Mouse (Mus musculus): ENCODE measurements at regions not wholly inside any gene's neighbourhood (a gene's known extent, or its start where the extent isn't known, plus 50 kb on each side); places are given as distances from the start of the nearest gene placed in this dataset.
"Not testable (repeated sequence)": the region's sequence is repeated elsewhere in the genome, so short reads cannot be mapped to it uniquely, and the experiment has no call there.

- DNase-seq (ENCODE audit: low spot score): no peak
- Histone ChIP-seq H3K9ac (ENCODE audit: low read length) (no peak overlapping the region), H3K36me3 (ENCODE audit: control insufficient read depth, insufficient read depth, low read length) (no peaks in the 10 kb centered on the region), H3K27me3 (replicated peaks; ENCODE audit: control insufficient read depth, insufficient read depth, low read length) (no peaks in the 10 kb centered on the region), H3K4me1 (ENCODE audit: control insufficient read depth, insufficient read depth, low read length) (no peaks in the 10 kb centered on the region), H3K4me3 (ENCODE audit: low read depth, low read length) (no peak overlapping the region), H3K4me2 (ENCODE audit: low read length) (no peak overlapping the region), H3K27ac (ENCODE audit: low read depth, low read length) (no peak overlapping the region), H3K9me3 (replicated peaks; ENCODE audit: control insufficient read depth, low read length) (no peaks in the 10 kb centered on the region)
- no peak for ATAC-seq
- 68% methylated on average over 1 of the region's 1 CpGs for WGBS
These were observed 263.4 kb upstream of the Tgfbr2 start for GRCm38 (mm10) chr9:116438580-116438979.

DNA sequence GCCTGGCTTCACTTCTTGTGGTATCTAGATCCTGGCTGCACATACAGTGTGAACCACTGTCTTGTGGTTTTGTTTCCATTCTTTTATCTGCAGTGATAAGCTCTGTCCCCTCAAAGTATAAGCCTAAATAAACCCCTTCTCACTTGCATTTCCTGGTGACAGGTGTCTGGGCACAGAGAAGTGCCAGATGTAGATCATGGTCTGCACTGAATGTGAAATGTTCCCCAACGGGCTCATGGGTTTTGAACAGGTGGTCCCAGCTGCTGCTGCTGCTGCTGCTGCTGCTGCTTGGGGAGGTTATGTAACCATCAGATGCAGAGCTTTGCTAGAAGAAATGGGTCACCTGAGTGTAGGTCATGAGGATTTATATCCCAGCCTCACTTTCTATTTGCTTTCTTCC lies 259.3 kb upstream of the Tgfbr2 start:
- Histone ChIP-seq H3K27ac (ENCODE audit: low read depth, low read length) (no peak overlapping the region), H3K36me3 (ENCODE audit: control insufficient read depth, insufficient read depth, low read length) (no peaks in the 10 kb centered on the region), H3K4me3 (ENCODE audit: low read depth, low read length) (no peak overlapping the region), H3K9ac (ENCODE audit: low read length) (no peak overlapping the region), H3K9me3 (replicated peaks; ENCODE audit: control insufficient read depth, low read length) (peaks cover 4% of the 10 kb centered on the region; the same call in 1 of the 2 replicates), H3K4me2 (ENCODE audit: low read length) (no peak overlapping the region), H3K27me3 (replicated peaks; ENCODE audit: control insufficient read depth, insufficient read depth, low read length) (no peaks in the 10 kb centered on the region), H3K4me1 (ENCODE audit: control insufficient read depth, insufficient read depth, low read length) (no peaks in the 10 kb centered on the region)
- ATAC-seq (no peak), DNase-seq (ENCODE audit: low spot score) (no peak)
- WGBS: 90% methylated on average over 1 of the region's 1 CpGs

DNA sequence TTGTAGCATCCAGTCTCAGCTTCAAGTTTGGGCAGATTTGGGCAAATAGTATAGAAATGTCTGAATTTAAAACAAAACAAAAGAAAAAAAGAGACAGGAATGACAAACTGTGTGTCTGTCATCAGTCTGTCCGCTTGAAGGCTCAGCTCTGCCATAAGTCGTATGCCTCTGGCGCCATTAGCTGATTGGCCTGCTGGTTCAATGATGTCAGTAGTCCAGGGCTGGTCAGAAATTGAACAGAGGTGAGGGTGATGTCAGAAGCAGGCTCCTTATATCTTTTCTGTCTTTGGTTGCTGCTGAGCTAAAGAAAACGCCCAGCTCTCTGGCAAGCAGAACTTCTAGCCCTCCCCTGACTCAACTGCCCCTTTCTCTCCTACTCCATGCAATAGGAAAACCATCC lies 253.9 kb upstream of the Tgfbr2 start:
- H3K4me3 ChIP-seq (ENCODE audit: low read depth, low read length): no peak overlapping the region
- H3K9ac ChIP-seq (ENCODE audit: low read length): no peak overlapping the region
- H3K36me3 ChIP-seq (ENCODE audit: control insufficient read depth, insufficient read depth, low read length): no peaks in the 10 kb centered on the region
- WGBS: 86% methylated on average over 4 of the region's 4 CpGs
- no peaks in the 10 kb centered on the region for H3K4me1 ChIP-seq (ENCODE audit: control insufficient read depth, insufficient read depth, low read length)
- H3K9me3 ChIP-seq (replicated peaks; ENCODE audit: control insufficient read depth, low read length): peaks cover 4% of the 10 kb centered on the region; the same call in 1 of the 2 replicates
- DNase-seq (ENCODE audit: low spot score): no peak
- no peak for ATAC-seq
- no peak overlapping the region for H3K4me2 ChIP-seq (ENCODE audit: low read length)
- no peak overlapping the region for H3K27ac ChIP-seq (ENCODE audit: low read depth, low read length)
- H3K27me3 ChIP-seq (replicated peaks; ENCODE audit: control insufficient read depth, insufficient read depth, low read length): no peaks in the 10 kb centered on the region

GRCm38 (mm10) chr9:116428475-116428874 lies 253.3 kb upstream of the Tgfbr2 start:
- H3K27ac ChIP-seq (ENCODE audit: low read depth, low read length): no peak overlapping the region
- H3K9ac ChIP-seq (ENCODE audit: low read length): no peak overlapping the region
- no peaks in the 10 kb centered on the region for H3K36me3 ChIP-seq (ENCODE audit: control insufficient read depth, insufficient read depth, low read length)
- H3K4me3 ChIP-seq (ENCODE audit: low read depth, low read length): no peak overlapping the region
- H3K27me3 ChIP-seq (replicated peaks; ENCODE audit: control insufficient read depth, insufficient read depth, low read length): no peaks in the 10 kb centered on the region
- no peak for ATAC-seq
- H3K9me3 ChIP-seq (replicated peaks; ENCODE audit: control insufficient read depth, low read length): peaks cover 4% of the 10 kb centered on the region; the same call in 1 of the 2 replicates
- DNase-seq (ENCODE audit: low spot score): no peak
- 43% methylated on average over 6 of the region's 6 CpGs for WGBS
- no peak overlapping the region for H3K4me2 ChIP-seq (ENCODE audit: low read length)
- H3K4me1 ChIP-seq (ENCODE audit: control insufficient read depth, insufficient read depth, low read length): no peaks in the 10 kb centered on the region

DNA sequence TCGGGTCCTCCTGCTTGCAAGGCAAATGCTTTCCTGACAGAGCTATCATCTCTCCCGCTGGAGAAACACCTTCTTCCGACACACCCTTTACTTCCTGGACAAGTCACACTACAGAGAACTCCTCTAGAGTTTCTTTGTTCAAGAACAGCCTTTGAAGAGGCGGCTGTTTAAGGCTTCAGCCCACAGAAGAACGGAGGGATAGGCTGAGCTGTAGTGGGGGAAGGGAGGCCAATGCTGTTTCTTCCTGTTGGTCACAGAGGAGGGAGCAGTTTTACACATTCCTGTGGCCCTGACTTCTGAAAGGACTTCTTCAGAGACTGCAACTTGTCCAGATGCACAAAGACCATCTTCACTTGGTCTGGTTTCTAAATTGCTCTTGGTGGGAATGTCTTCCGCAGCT lies 252.1 kb upstream of the Tgfbr2 start:
- Histone ChIP-seq H3K36me3 (ENCODE audit: control insufficient read depth, insufficient read depth, low read length) (no peaks in the 10 kb centered on the region), H3K27ac (ENCODE audit: low read depth, low read length) (no peak overlapping the region), H3K4me2 (ENCODE audit: low read length) (no peak overlapping the region), H3K9ac (ENCODE audit: low read length) (no peak overlapping the region), H3K4me3 (ENCODE audit: low read depth, low read length) (no peak overlapping the region), H3K27me3 (replicated peaks; ENCODE audit: control insufficient read depth, insufficient read depth, low read length) (no peaks in the 10 kb centered on the region), H3K4me1 (ENCODE audit: control insufficient read depth, insufficient read depth, low read length) (no peaks in the 10 kb centered on the region), H3K9me3 (replicated peaks; ENCODE audit: control insufficient read depth, low read length) (peaks cover 4% of the 10 kb centered on the region; the same call in 1 of the 2 replicates)
- DNase-seq (ENCODE audit: low spot score) (no peak), ATAC-seq (no peak)
- 57% methylated on average over 6 of the region's 6 CpGs for WGBS

DNA sequence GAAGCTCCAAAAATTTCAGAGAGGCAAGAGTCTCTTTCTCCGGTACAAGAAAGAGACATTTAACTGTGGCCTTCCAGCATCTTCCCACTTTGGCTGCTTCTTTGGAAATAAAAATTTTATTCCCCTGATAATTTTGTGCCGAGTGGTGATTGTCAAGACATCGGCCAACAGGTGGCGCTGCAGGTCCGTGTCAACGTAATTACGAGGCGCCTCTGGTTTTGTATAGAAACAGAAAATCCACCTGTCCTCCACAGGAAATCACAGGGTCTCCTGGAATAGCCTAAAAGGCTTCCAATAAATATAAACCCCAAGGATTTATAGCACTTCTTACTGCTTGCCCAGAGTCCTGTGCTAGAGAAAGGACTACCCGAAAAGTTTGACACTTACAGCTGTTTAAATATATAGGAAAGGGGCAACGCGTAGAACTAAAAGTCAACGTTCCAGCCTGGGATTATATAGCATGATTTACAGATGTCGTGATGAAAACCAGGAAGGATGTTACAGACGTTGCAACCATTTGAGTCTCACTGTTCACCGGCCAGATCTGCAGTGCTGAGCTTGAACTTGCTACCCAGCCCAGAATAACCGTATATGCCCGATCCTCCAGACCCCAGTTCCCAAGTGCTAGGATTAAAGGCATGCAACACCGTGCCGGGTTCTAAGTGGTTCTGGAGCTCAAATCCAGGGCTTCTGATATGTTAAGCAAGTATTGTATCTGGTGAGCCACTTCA lies 251.3 kb upstream of the Tgfbr2 start:
- peaks cover 4% of the 10 kb centered on the region; the same call in 1 of the 2 replicates for H3K9me3 ChIP-seq (replicated peaks; ENCODE audit: control insufficient read depth, low read length)
- H3K9ac ChIP-seq (ENCODE audit: low read length): no peak overlapping the region
- ATAC-seq (0 out of 2 replicates have a peak, but pooled peaks have one; percentile 10), DNase-seq (ENCODE audit: low spot score) (peak; percentile 93)
- WGBS: 56% methylated on average over 19 of the region's 19 CpGs
- no peaks in the 10 kb centered on the region for H3K36me3 ChIP-seq (ENCODE audit: control insufficient read depth, insufficient read depth, low read length)
- no peak overlapping the region for H3K4me3 ChIP-seq (ENCODE audit: low read depth, low read length)
- H3K4me2 ChIP-seq (ENCODE audit: low read length): no peak overlapping the region
- H3K27me3 ChIP-seq (replicated peaks; ENCODE audit: control insufficient read depth, insufficient read depth, low read length): no peaks in the 10 kb centered on the region
- no peak overlapping the region for H3K27ac ChIP-seq (ENCODE audit: low read depth, low read length)
- H3K4me1 ChIP-seq (ENCODE audit: control insufficient read depth, insufficient read depth, low read length): no peaks in the 10 kb centered on the region

GRCm38 (mm10) chr9:116425400-116425799 lies 250.2 kb upstream of the Tgfbr2 start:
- H3K9me3 ChIP-seq (replicated peaks; ENCODE audit: control insufficient read depth, low read length); H3K4me3 ChIP-seq (ENCODE audit: low read depth, low read length); H3K27ac ChIP-seq (ENCODE audit: low read depth, low read length); ATAC-seq; H3K9ac ChIP-seq (ENCODE audit: low read length); H3K27me3 ChIP-seq (replicated peaks; ENCODE audit: control insufficient read depth, insufficient read depth, low read length); H3K4me2 ChIP-seq (ENCODE audit: low read length); H3K36me3 ChIP-seq (ENCODE audit: control insufficient read depth, insufficient read depth, low read length); H3K4me1 ChIP-seq (ENCODE audit: control insufficient read depth, insufficient read depth, low read length); DNase-seq (ENCODE audit: low spot score): not testable (repeated sequence)
- 84% methylated on average over 9 of the region's 9 CpGs for WGBS

DNA sequence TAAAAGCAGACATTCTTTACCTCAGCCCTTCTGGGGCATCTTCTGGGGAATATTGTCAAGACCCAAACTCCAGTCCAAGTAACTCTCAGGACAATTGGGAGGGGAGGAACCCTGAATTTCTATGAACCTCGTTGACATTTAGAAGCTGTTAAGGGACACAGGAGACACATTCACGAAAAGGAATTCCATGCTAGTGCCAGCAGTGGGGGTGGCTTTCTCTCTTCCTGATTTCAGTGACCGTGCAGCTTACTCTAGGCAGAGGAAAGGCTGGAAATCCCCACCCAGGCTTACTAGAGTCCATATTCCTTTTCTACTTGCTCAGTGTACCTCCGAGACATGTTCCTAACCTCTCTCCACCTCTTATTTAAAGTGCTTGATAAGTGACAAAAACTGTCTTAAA lies 239.9 kb upstream of the Tgfbr2 start:
- ATAC-seq: no peak

DNA sequence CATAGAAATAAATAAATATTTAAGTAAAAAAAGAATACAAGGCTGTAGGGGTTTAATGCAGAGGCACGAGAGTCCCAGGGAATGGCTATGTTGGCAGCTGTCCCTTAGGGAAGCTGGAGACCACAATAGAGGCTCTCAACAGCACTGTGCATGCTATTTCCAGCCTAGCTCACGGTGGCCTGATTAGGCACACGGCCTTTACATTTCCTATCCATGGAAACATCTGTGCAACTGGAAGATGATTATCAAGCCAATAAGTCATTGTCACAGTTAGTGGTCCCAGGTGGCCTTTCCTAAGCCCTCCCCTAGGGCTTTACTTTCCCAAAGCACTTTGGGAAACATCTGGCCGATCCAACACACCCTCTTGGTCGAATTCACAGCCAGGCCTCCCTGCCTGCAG lies 235.9 kb upstream of the Tgfbr2 start:
- DNase-seq (ENCODE audit: low spot score): no peak

More for the DNA sequence above, 239.9 kb upstream of the Tgfbr2 start:
- no peaks in the 10 kb centered on the region for H3K4me1 ChIP-seq (ENCODE audit: control insufficient read depth, insufficient read depth, low read length)
- H3K27ac ChIP-seq (ENCODE audit: low read depth, low read length): no peak overlapping the region
- H3K4me3 ChIP-seq (ENCODE audit: low read depth, low read length): no peak overlapping the region
- 72% methylated on average over 4 of the region's 4 CpGs for WGBS
- no peak overlapping the region for H3K4me2 ChIP-seq (ENCODE audit: low read length)
- H3K9me3 ChIP-seq (replicated peaks; ENCODE audit: control insufficient read depth, low read length): no peaks in the 10 kb centered on the region
- no peak for DNase-seq (ENCODE audit: low spot score)
- no peak overlapping the region for H3K9ac ChIP-seq (ENCODE audit: low read length)
- H3K36me3 ChIP-seq (ENCODE audit: control insufficient read depth, insufficient read depth, low read length): no peaks in the 10 kb centered on the region
- H3K27me3 ChIP-seq (replicated peaks; ENCODE audit: control insufficient read depth, insufficient read depth, low read length): no peaks in the 10 kb centered on the region

More for the DNA sequence above, 235.9 kb upstream of the Tgfbr2 start:
- Histone ChIP-seq H3K27ac (ENCODE audit: low read depth, low read length) (no peak overlapping the region), H3K27me3 (replicated peaks; ENCODE audit: control insufficient read depth, insufficient read depth, low read length) (no peaks in the 10 kb centered on the region), H3K9me3 (replicated peaks; ENCODE audit: control insufficient read depth, low read length) (no peaks in the 10 kb centered on the region), H3K4me2 (ENCODE audit: low read length) (no peak overlapping the region), H3K4me3 (ENCODE audit: low read depth, low read length) (no peak overlapping the region), H3K4me1 (ENCODE audit: control insufficient read depth, insufficient read depth, low read length) (no peaks in the 10 kb centered on the region), H3K36me3 (ENCODE audit: control insufficient read depth, insufficient read depth, low read length) (no peaks in the 10 kb centered on the region), H3K9ac (ENCODE audit: low read length) (no peak overlapping the region)
- 83% methylated on average over 5 of the region's 5 CpGs for WGBS
- ATAC-seq: no peak
